In the genomic region with DNA sequence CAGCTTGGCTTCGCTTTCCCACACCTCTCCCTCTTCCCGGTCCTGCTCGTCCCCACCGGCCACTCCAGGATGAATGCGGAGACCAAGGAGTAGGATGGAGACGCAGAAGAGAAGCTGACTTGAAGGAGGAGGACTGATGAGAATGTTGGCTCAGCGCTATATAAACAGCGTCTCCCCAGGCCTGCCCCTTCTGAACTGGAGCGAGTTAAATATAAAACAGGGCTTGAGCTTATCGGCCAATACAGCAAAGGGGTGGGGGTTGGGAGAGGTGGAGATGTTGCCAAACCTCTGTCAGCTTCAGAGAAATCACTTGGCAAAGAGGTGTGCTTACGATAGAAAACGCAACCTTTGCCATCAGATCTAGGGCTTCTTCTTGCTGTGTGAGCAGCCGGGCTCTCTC, we compare ENCODE assay signal across 9 mouse cellular contexts. TPM values are rescaled to one million over a fixed set of nuclear protein-coding genes. Genes with fewer than 3 reads are reported as not detected.
DNase-seq lines count a peak whose midpoint lies in the region; ATAC-seq lines count a peak whose summit lies in the region.
"Had no signal": no experiment of that assay in that cellular context is flagged by ENCODE, and none has a peak within 500 bp of the region (broad histone marks: within the 10 kb centered on the region; RNA-seq: fewer than 3 reads in every experiment).

A gene (minus strand): TSS at position 135 of the 400 bp plus-strand sequence.

- ATAC-seq in megakaryocyte progenitor cell, adult 5-6 weeks (replicated peaks; ENCODE audit: poor library complexity): peak; percentile 54
- no peak for ATAC-seq in forebrain, embryonic 16.5 days

- H3K27me3 ChIP-seq in heart, embryonic 10.5 days (ENCODE audit: insufficient read depth, poor library complexity, severe bottlenecking): no peaks in the 10 kb centered on the region
- H3K27me3 ChIP-seq in forebrain, embryonic 16.5 days (replicated peaks; ENCODE audit: control insufficient read depth, insufficient read depth, low read length): no peaks in the 10 kb centered on the region

- H3K36me3 ChIP-seq in heart, embryonic 10.5 days: no peaks in the 10 kb centered on the region
- no peaks in the 10 kb centered on the region for H3K36me3 ChIP-seq in forebrain, embryonic 16.5 days (ENCODE audit: control insufficient read depth, insufficient read depth)

- H3K9me3 ChIP-seq in heart, embryonic 10.5 days: no peaks in the 10 kb centered on the region
- H3K9me3 ChIP-seq in forebrain, embryonic 16.5 days (ENCODE audit: control insufficient read depth, low read length): no peaks in the 10 kb centered on the region

- no peak within 1 kb of the TSS for H3K9ac ChIP-seq in forebrain, embryonic 16.5 days (replicated peaks; ENCODE audit: low read depth, low read length)

- peak; percentile 8 to 16 for DNase-seq in cerebellum, postnatal 25 days
- DNase-seq in cerebellum, adult 8-10 months: no peak
- DNase-seq in adrenal gland, adult (ENCODE audit: inconsistent age in 2 of 2, low spot score in 1 of 2): peak; percentile 30 to 77
- no peak for DNase-seq in heart, embryonic 10.5 days (ENCODE audit: low spot score)
- DNase-seq in kidney, postnatal 14 days: peak; percentile 89
- no peak for DNase-seq in left cerebral cortex, adult 11 months (ENCODE audit: low spot score)

- 40% methylated on average over 13 of the region's 13 CpGs for WGBS in heart, embryonic 10.5 days
- WGBS in forebrain, embryonic 16.5 days: 64% methylated on average over 13 of the region's 13 CpGs

- H3K4me3 ChIP-seq in heart, embryonic 10.5 days: peak within 1 kb of the TSS; percentile 47
- no peak within 1 kb of the TSS for H3K4me3 ChIP-seq in forebrain, embryonic 16.5 days (replicated peaks; ENCODE audit: low read length)

- peak within 1 kb of the TSS; percentile 71; the same call in 1 of the 2 replicates for H3K27ac ChIP-seq in heart, embryonic 10.5 days
- no peak within 1 kb of the TSS for H3K27ac ChIP-seq in forebrain, embryonic 16.5 days (ENCODE audit: low read length)

- peaks cover 22% of the 10 kb centered on the region for H3K4me1 ChIP-seq in heart, embryonic 10.5 days
- no peaks in the 10 kb centered on the region for H3K4me1 ChIP-seq in forebrain, embryonic 16.5 days (replicated peaks; ENCODE audit: control insufficient read depth, insufficient read depth, low read length)

- H3K4me2 ChIP-seq in forebrain, embryonic 16.5 days (ENCODE audit: low read length): no peak within 1 kb of the TSS

RNA-seq across cellular contexts. Expression of the gene that starts here (rescaled TPM):
- 5.1 and 8.8 TPM in 2 replicates for polyA plus RNA-seq in heart, embryonic 10.5 days (2016; fragmentation: Nextera tagmentation; extraction: Ambion mirVana)
- total RNA-seq in megakaryocyte progenitor cell, adult 5-6 weeks (2015): not detected in 2 replicates
- not detected in 2 replicates for total RNA-seq in megakaryocyte progenitor cell, adult 5-6 weeks (2017)
- polyA plus RNA-seq in forebrain, embryonic 16.5 days (2015; fragmentation: Nextera tagmentation; extraction: Ambion mirVana): 1.7 and 3.3 TPM in 2 replicates
- total RNA-seq: neutrophil, adult 5-6 weeks had no signal

Comparison
In these comparisons a context has a peak if more than half of its experiments do, and no peak if none do; other contexts are left out.
1. DNase-seq: peak in cerebellum, postnatal 25 days (2 of 2), adrenal gland, adult (2 of 2) and kidney, postnatal 14 days (single experiment); none in cerebellum, adult 8-10 months (single experiment), heart, embryonic 10.5 days (single experiment) and left cerebral cortex, adult 11 months (single experiment).
2. Peak in ATAC-seq in megakaryocyte progenitor cell, adult 5-6 weeks; RNA of the gene not detected or under 1 TPM.